Mouse (Mus musculus): Measurements from ENCODE around the gene D5Ertd579e. TPM values are rescaled to one million over a fixed set of nuclear protein-coding genes. Genes with fewer than 3 reads are reported as not detected.

Gene D5Ertd579e
- total and polyA plus RNA-seq, 3 experiments: 13.7 to 29.4 (median 22.9) TPM

DNA sequence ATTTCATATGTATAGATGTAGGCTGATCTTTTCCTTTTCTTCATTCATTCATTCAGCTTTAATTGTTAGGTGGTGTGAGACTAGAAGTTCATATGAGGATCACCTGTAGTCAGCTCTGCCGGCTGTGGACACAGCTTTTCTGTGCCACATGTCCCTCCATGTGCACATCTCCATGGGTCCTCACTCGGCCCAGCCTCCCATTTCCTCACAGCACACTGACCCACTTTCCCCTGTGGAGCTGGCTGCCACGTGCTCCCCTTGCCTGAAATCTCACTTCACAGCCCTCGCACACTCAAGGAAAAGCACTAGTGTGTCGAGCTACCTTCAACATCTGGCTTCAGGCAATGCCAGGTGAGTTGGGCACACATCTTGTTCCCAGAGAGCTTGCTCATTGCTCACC lies 23.3 kb upstream of the D5Ertd579e start:
- Histone ChIP-seq H3K27me3 (replicated peaks) (no peaks in the 10 kb centered on the region), H3K27ac (ENCODE audit: insufficient read depth, low read depth) (no peak overlapping the region), H3K4me2 (ENCODE audit: insufficient read depth, low read depth, poor library complexity, severe bottlenecking) (no peak overlapping the region), H3K4me3 (replicated peaks in 1 of 3; ENCODE audit: low read depth in 2 of 3, low read length in 2 of 3, poor library complexity in 1 of 3) (no peak overlapping the region), H3K9me3 (replicated peaks; ENCODE audit: low read length) (no peaks in the 10 kb centered on the region), H3K4me1 (ENCODE audit: control insufficient read depth in 1 of 2, insufficient read depth in 2 of 2) (peaks cover 7 to 15% of the 10 kb centered on the region in 2 experiments; a peak in 2 of 4 replicates), H3K79me2 (replicated peaks; ENCODE audit: control insufficient read depth, extremely low read depth, insufficient read depth, poor library complexity, severe bottlenecking) (no peaks in the 10 kb centered on the region), H3K36me3 (replicated peaks in 1 of 2; ENCODE audit: control insufficient read depth in 1 of 2, insufficient read depth in 1 of 2, low read length in 1 of 2) (no peaks in the 10 kb centered on the region), H3K9ac (ENCODE audit: insufficient read depth, low read depth) (no peak overlapping the region)
- TF ChIP-seq RAD21 (IDR thresholded peaks at IDR 0.05; ENCODE audit: low read depth, low read length) (no peak), ELF1 (IDR thresholded peaks at IDR 0.05; ENCODE audit: low read depth, low read length) (no peak), USF2 (conservative IDR thresholded peaks at IDR 0.05; ENCODE audit: low read depth, low read length) (no peak), SIN3A (IDR thresholded peaks at IDR 0.05; ENCODE audit: low read length) (no peak), MAZ (IDR thresholded peaks at IDR 0.05; ENCODE audit: low read depth, low read length) (no peak), GABPA (IDR thresholded peaks at IDR 0.05; ENCODE audit: insufficient replicate concordance, low read depth, low read length) (no peak)
- DNase-seq (ENCODE audit: extremely low read depth): no peak
- in situ Hi-C loops (cut with MboI; ENCODE audit: low pct_ligation_motif_present, low pct_unique_long_range_greater_than_20kb, low sequenced_read_pairs) (no loop called here), dilution Hi-C loops (cut with MboI; ENCODE audit: extremely low pct_ligation_motif_present, extremely low pct_unique_long_range_greater_than_20kb, low sequenced_read_pairs) (no loop called here)

DNA sequence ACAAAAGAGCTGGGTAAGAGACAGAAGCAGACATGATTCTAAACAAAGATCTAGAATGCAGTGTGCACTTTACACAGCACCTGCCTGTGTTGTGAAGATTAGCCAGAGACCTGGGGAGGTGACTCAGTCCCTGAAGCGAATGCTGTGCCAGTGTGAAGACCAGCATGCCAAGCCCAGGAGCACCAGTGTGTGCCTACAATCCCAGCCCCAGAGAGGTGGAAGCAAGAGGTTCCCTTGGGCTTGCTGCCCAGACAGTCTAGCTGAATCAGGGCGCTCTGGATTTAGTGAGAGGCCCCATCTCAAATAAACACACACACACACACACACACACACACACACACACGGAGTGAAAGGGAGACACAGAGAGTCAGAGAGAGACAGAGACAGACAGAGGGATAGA lies 22.1 kb upstream of the D5Ertd579e start:
- Histone ChIP-seq H3K79me2 (replicated peaks; ENCODE audit: control insufficient read depth, extremely low read depth, insufficient read depth, poor library complexity, severe bottlenecking) (no peaks in the 10 kb centered on the region), H3K4me1 (ENCODE audit: control insufficient read depth in 1 of 2, insufficient read depth in 2 of 2) (peaks cover 11 to 19% of the 10 kb centered on the region in 2 experiments; a peak in 3 of 4 replicates), H3K4me3 (replicated peaks in 1 of 3; ENCODE audit: low read depth in 2 of 3, low read length in 2 of 3, poor library complexity in 1 of 3) (no peak overlapping the region), H3K27me3 (replicated peaks) (no peaks in the 10 kb centered on the region), H3K4me2 (ENCODE audit: insufficient read depth, low read depth, poor library complexity, severe bottlenecking) (no peak overlapping the region), H3K27ac (ENCODE audit: insufficient read depth, low read depth) (no peak overlapping the region), H3K9ac (ENCODE audit: insufficient read depth, low read depth) (no peak overlapping the region), H3K36me3 (replicated peaks in 1 of 2; ENCODE audit: control insufficient read depth in 1 of 2, insufficient read depth in 1 of 2, low read length in 1 of 2) (no peaks in the 10 kb centered on the region), H3K9me3 (replicated peaks; ENCODE audit: low read length) (no peaks in the 10 kb centered on the region)
- TF ChIP-seq MXI1 (IDR thresholded peaks at IDR 0.05; ENCODE audit: low read depth, low read length): no peak
- no peak for TF ChIP-seq MEF2A (IDR thresholded peaks at IDR 0.05; ENCODE audit: borderline replicate concordance, low read depth, low read length)
- TF ChIP-seq CHD2 (IDR thresholded peaks at IDR 0.05; ENCODE audit: low read length): no peak
- TF ChIP-seq USF2 (conservative IDR thresholded peaks at IDR 0.05; ENCODE audit: low read depth, low read length): no peak
- TF ChIP-seq SIN3A (IDR thresholded peaks at IDR 0.05; ENCODE audit: low read length): no peak
- TF ChIP-seq USF1 (IDR thresholded peaks at IDR 0.05; ENCODE audit: low read depth, low read length): no peak
- no peak for TF ChIP-seq POLR2AphosphoS2 (IDR thresholded peaks at IDR 0.05; ENCODE audit: low read depth, low read length)
- TF ChIP-seq ELF1 (IDR thresholded peaks at IDR 0.05; ENCODE audit: low read depth, low read length): no peak
- TF ChIP-seq POLR2A (IDR thresholded peaks at IDR 0.05; ENCODE audit: low read depth, low read length): no peak
- no peak for TF ChIP-seq NELFE (IDR thresholded peaks at IDR 0.05; ENCODE audit: low read depth, low read length)
- TF ChIP-seq BHLHE40 (IDR thresholded peaks at IDR 0.05; ENCODE audit: low read depth, low read length): no peak
- no peak for TF ChIP-seq UBTF (IDR thresholded peaks at IDR 0.05; ENCODE audit: low read depth, low read length)
- no peak for TF ChIP-seq RAD21 (IDR thresholded peaks at IDR 0.05; ENCODE audit: low read depth, low read length)
- no peak for TF ChIP-seq CHD1 (IDR thresholded peaks at IDR 0.05; ENCODE audit: low read depth, low read length)
- no peak for TF ChIP-seq TBP (conservative IDR thresholded peaks at IDR 0.05; ENCODE audit: low read depth, low read length)
- TF ChIP-seq ZNF384 (IDR thresholded peaks at IDR 0.05; ENCODE audit: low read depth, low read length): no peak
- TF ChIP-seq JUN (IDR thresholded peaks at IDR 0.05; ENCODE audit: insufficient read depth, low read depth, low read length): no peak
- no peak for TF ChIP-seq MYC (IDR thresholded peaks at IDR 0.05; ENCODE audit: low read depth, low read length)
- TF ChIP-seq ZKSCAN1 (IDR thresholded peaks at IDR 0.05; ENCODE audit: borderline replicate concordance, low read depth, low read length): no peak
- no peak for TF ChIP-seq JUND (conservative IDR thresholded peaks at IDR 0.05; ENCODE audit: low read depth, low read length)
- in situ Hi-C loops (cut with MboI; ENCODE audit: low pct_ligation_motif_present, low pct_unique_long_range_greater_than_20kb, low sequenced_read_pairs): no loop called here
- DNase-seq (ENCODE audit: extremely low read depth): no peak
- dilution Hi-C loops (cut with MboI; ENCODE audit: extremely low pct_ligation_motif_present, extremely low pct_unique_long_range_greater_than_20kb, low sequenced_read_pairs): no loop called here

All from CH12.LX (cell line).